ENCODE assay signal across 8 mouse cellular contexts in genomic region chr2:181658930-181659555, GRCm38 (mm10). TPM values are rescaled to one million over a fixed set of nuclear protein-coding genes. Genes with fewer than 3 reads are reported as not detected.
DNase-seq lines count a peak whose midpoint lies in the region; ATAC-seq lines count a peak whose summit lies in the region.

No protein-coding gene starts in this region.

- H3K27ac ChIP-seq in limb, embryonic 12.5 days: no peak overlapping the region
- H3K27ac ChIP-seq in midbrain, embryonic 12.5 days (replicated peaks): no peak overlapping the region

- peaks cover 32% of the 10 kb centered on the region for H3K36me3 ChIP-seq in limb, embryonic 12.5 days
- H3K36me3 ChIP-seq in midbrain, embryonic 12.5 days: peaks cover 29% of the 10 kb centered on the region

- 0 out of 2 replicates have a peak, but pooled peaks have one; percentile 34 for ATAC-seq in limb, embryonic 12.5 days (ENCODE audit: insufficient number of reproducible peaks, insufficient read depth, low FRiP score, low TSS enrichment, low read depth)
- peak; percentile 49; the same call in 1 of the 2 replicates for ATAC-seq in midbrain, embryonic 12.5 days (ENCODE audit: low FRiP score, low read depth)

- no peaks in the 10 kb centered on the region for H3K9me3 ChIP-seq in limb, embryonic 12.5 days
- H3K9me3 ChIP-seq in midbrain, embryonic 12.5 days: no peaks in the 10 kb centered on the region

- H3K4me1 ChIP-seq in limb, embryonic 12.5 days (replicated peaks): peaks cover 43% of the 10 kb centered on the region
- H3K4me1 ChIP-seq in midbrain, embryonic 12.5 days: peaks cover 5% of the 10 kb centered on the region; the same call in 1 of the 2 replicates

- peak overlapping the region; percentile 15; the same call in 1 of the 2 replicates for H3K4me2 ChIP-seq in limb, embryonic 12.5 days
- 0 out of 2 replicates have a peak overlapping the region, but pooled peaks have one; percentile 15 for H3K4me2 ChIP-seq in midbrain, embryonic 12.5 days (replicated peaks)

- H3K4me3 ChIP-seq in limb, embryonic 12.5 days (replicated peaks): no peak overlapping the region
- no peak overlapping the region for H3K4me3 ChIP-seq in midbrain, embryonic 12.5 days

- peak; percentile 76 to 92 for DNase-seq in adrenal gland, adult (ENCODE audit: inconsistent age in 2 of 2, low spot score in 1 of 2)
- no peak for DNase-seq in adrenal gland, postnatal 4 days (ENCODE audit: low spot score in 2 of 2)
- DNase-seq in brain, adult 2 months (ENCODE audit: low read depth, low spot score): peak; percentile 85
- peak; percentile 49 for DNase-seq in gastrocnemius, postnatal 25 days
- peak; percentile 67 for DNase-seq in induced T-regulatory cell, adult 2 months (ENCODE audit: low read depth)
- peak; percentile 63 for DNase-seq in thymus, postnatal 0 days (ENCODE audit: low spot score)

- no peaks in the 10 kb centered on the region for H3K27me3 ChIP-seq in limb, embryonic 12.5 days
- 0 out of 2 replicates have a peak, but pooled peaks cover 3% of the 10 kb centered on the region for H3K27me3 ChIP-seq in midbrain, embryonic 12.5 days

- 44% methylated on average over 17 of the region's 17 CpGs for WGBS in limb, embryonic 12.5 days
- WGBS in midbrain, embryonic 12.5 days: 32% methylated on average over 17 of the region's 17 CpGs

- H3K9ac ChIP-seq in limb, embryonic 12.5 days (replicated peaks): no peak overlapping the region
- H3K9ac ChIP-seq in midbrain, embryonic 12.5 days (replicated peaks): no peak overlapping the region

RNA-seq across cellular contexts. Expression of gene Gm29797, which starts 2.2 kb away (rescaled TPM):
- under 1 TPM; 0.42 TPM for total RNA-seq in adrenal gland, postnatal 4 days (2021)
- total RNA-seq in gastrocnemius, postnatal 25 days (2021): not detected
- polyA plus RNA-seq in limb, embryonic 12.5 days (2016; fragmentation: Nextera tagmentation; extraction: Ambion mirVana): 0.29 and 0.58 TPM in 2 replicates
- not detected in 2 replicates for polyA plus RNA-seq in midbrain, embryonic 12.5 days (2016; fragmentation: Nextera tagmentation; extraction: Ambion mirVana)
- polyA plus RNA-seq in thymus, postnatal 0 days (2015; fragmentation: Nextera tagmentation; extraction: Ambion mirVana): 0.18 and 0.44 TPM in 2 replicates

RNA-seq across cellular contexts. Expression of gene Sox18, which starts 12.4 kb away (rescaled TPM):
- total RNA-seq in adrenal gland, postnatal 4 days (2021): 10 to 100 TPM; 45.2 to 47.3 TPM
- 10 to 100 TPM; 10.5 to 12.7 TPM for total RNA-seq in gastrocnemius, postnatal 25 days (2021)
- polyA plus RNA-seq in limb, embryonic 12.5 days (2016; fragmentation: Nextera tagmentation; extraction: Ambion mirVana): 22.4 and 23.4 TPM in 2 replicates
- polyA plus RNA-seq in midbrain, embryonic 12.5 days (2016; fragmentation: Nextera tagmentation; extraction: Ambion mirVana): 15.4 and 19.3 TPM in 2 replicates
- 13.9 and 14.1 TPM in 2 replicates for polyA plus RNA-seq in thymus, postnatal 0 days (2015; fragmentation: Nextera tagmentation; extraction: Ambion mirVana)

RNA-seq across cellular contexts. Expression of gene Tcea2, which starts 21.1 kb away (rescaled TPM):
- 10 to 100 TPM; 23.6 to 24.3 TPM for total RNA-seq in adrenal gland, postnatal 4 days (2021)
- total RNA-seq in gastrocnemius, postnatal 25 days (2021): 1 to 10 TPM; 6.0 to 7.2 TPM
- 31.6 and 33.3 TPM in 2 replicates for polyA plus RNA-seq in limb, embryonic 12.5 days (2016; fragmentation: Nextera tagmentation; extraction: Ambion mirVana)
- polyA plus RNA-seq in midbrain, embryonic 12.5 days (2016; fragmentation: Nextera tagmentation; extraction: Ambion mirVana): 21.1 and 23.3 TPM in 2 replicates
- 8.5 and 9.8 TPM in 2 replicates for polyA plus RNA-seq in thymus, postnatal 0 days (2015; fragmentation: Nextera tagmentation; extraction: Ambion mirVana)

RNA-seq across cellular contexts. Expression of gene Rgs19, which starts 34.7 kb away (rescaled TPM):
- total RNA-seq in adrenal gland, postnatal 4 days (2021): 10 to 100 TPM; 30.2 to 31.1 TPM
- total RNA-seq in gastrocnemius, postnatal 25 days (2021): 1 to 10 TPM; 2.6 to 6.1 TPM
- polyA plus RNA-seq in limb, embryonic 12.5 days (2016; fragmentation: Nextera tagmentation; extraction: Ambion mirVana): 71.0 and 88.8 TPM in 2 replicates
- 44.9 and 45.3 TPM in 2 replicates for polyA plus RNA-seq in midbrain, embryonic 12.5 days (2016; fragmentation: Nextera tagmentation; extraction: Ambion mirVana)
- polyA plus RNA-seq in thymus, postnatal 0 days (2015; fragmentation: Nextera tagmentation; extraction: Ambion mirVana): 80.7 and 97.8 TPM in 2 replicates

RNA-seq across cellular contexts. Expression of gene Lkaaear1, which starts 39.2 kb away (rescaled TPM):
- total RNA-seq in adrenal gland, postnatal 4 days (2021): not detected
- total RNA-seq in gastrocnemius, postnatal 25 days (2021): not detected
- not detected in 2 replicates for polyA plus RNA-seq in limb, embryonic 12.5 days (2016; fragmentation: Nextera tagmentation; extraction: Ambion mirVana)
- polyA plus RNA-seq in midbrain, embryonic 12.5 days (2016; fragmentation: Nextera tagmentation; extraction: Ambion mirVana): not detected in 2 replicates
- not detected in 2 replicates for polyA plus RNA-seq in thymus, postnatal 0 days (2015; fragmentation: Nextera tagmentation; extraction: Ambion mirVana)

Comparison
In these comparisons a context has a peak if more than half of its experiments do, and no peak if none do; other contexts are left out.
1. DNase-seq: peak in adrenal gland, adult (2 of 2), brain, adult 2 months (single experiment), gastrocnemius, postnatal 25 days (single experiment), induced T-regulatory cell, adult 2 months (single experiment) and thymus, postnatal 0 days (single experiment); none in adrenal gland, postnatal 4 days (0 of 2).